Mouse (Mus musculus) liver, postnatal 0 days (tissue): ENCODE data around the gene Uaca. TPM values are rescaled to one million over a fixed set of nuclear protein-coding genes. Genes with fewer than 3 reads are reported as not detected.
A peak's percentile ranks its signal among the peaks of the same experiment; 100 is the strongest.

Experiments used
- ATAC-seq: fragments of 200-750 bp; cut with Nextera tagmentation; 2 replicates; pipeline ENCODE4 v1.8.0; 2017; ENCODE audit warnings: mild to moderate bottlenecking, moderate library complexity
- DNase-seq: peaks from one replicate; pipeline ENCODE4 v3.0.0-alpha.2; 2016
- H3K27ac ChIP-seq: fragments of 300-500 bp; sonication (generic); 2 replicates; pipeline ENCODE4 v1.5.1; 2014; ENCODE audit warnings: antibody characterized with exemption, moderate library complexity, mild to moderate bottlenecking, low read depth
- H3K27me3 ChIP-seq: fragments of 300-500 bp; sonication (generic); 2 replicates; pipeline ENCODE4 v1.6.1; 2014; ENCODE audit warnings: low read length, control low read depth, mixed read lengths; ENCODE audit not compliant: insufficient read depth
- H3K36me3 ChIP-seq: fragments of 300-500 bp; sonication (generic); replicated peaks from 2 replicates; pipeline ENCODE4 v1.6.1; 2014; ENCODE audit warnings: mild to moderate bottlenecking, control low read depth, low read length, moderate library complexity, mixed read lengths; ENCODE audit not compliant: insufficient read depth
- H3K4me1 ChIP-seq: fragments of 300-500 bp; sonication (generic); 2 replicates; pipeline ENCODE4 v1.6.1; 2014; ENCODE audit warnings: antibody characterized with exemption, mild to moderate bottlenecking, control low read depth; ENCODE audit not compliant: insufficient read depth
- H3K4me2 ChIP-seq: fragments of 300-500 bp; sonication (generic); 2 replicates; pipeline ENCODE4 v1.6.1; 2014; ENCODE audit warnings: low read depth, mild to moderate bottlenecking, low read length, moderate library complexity, mixed read lengths
- H3K4me3 ChIP-seq: fragments of 300-500 bp; sonication (generic); 2 replicates; pipeline ENCODE4 v1.5.1; 2014; ENCODE audit warnings: low read depth, low read length
- H3K9ac ChIP-seq: fragments of 300-500 bp; sonication (generic); replicated peaks from 2 replicates; pipeline ENCODE4 v1.6.1; 2014; ENCODE audit warnings: mild to moderate bottlenecking, moderate library complexity
- H3K9me3 ChIP-seq: fragments of 300-500 bp; sonication (generic); 2 replicates; pipeline ENCODE4 v1.6.1; 2016; ENCODE audit warnings: mild to moderate bottlenecking, control low read depth, low read length, mixed read lengths
- CTCF ChIP-seq: sonication (generic); IDR thresholded peaks from 2 replicates; pipeline ENCODE4 v1.5.1; 2016; ENCODE audit warnings: antibody characterized with exemption, low read depth
- EP300 ChIP-seq: IDR thresholded peaks from 2 replicates; pipeline ENCODE4 v1.6.1; 2016; ENCODE audit warnings: antibody characterized with exemption, low read depth, mild to moderate bottlenecking
- WGBS: fragments of 180-500 bp; shearing (Covaris S2); extraction: QIAGEN DNeasy Blood & Tissue Kit; methylation state at CpG from one replicate; pipeline ENCODE4 v1.1.7; 2014; ENCODE audit not compliant: insufficient replicate concordance; 5-methylcytosine and 5-hydroxymethylcytosine counted together
- polyA plus RNA-seq: library from polyadenylated mRNA; unstranded; fragments of >200 nt; fragmentation: Nextera tagmentation; extraction: Ambion mirVana; gene quantifications from 2 replicates; pipeline ENCODE4 v1.2.1, GENCODE M21; 2015

The Uaca gene
- polyA plus RNA-seq, 1 experiment from 2014 or later = 2.0 TPM

GRCm38 (mm10) chr9:60836151-60836550 lies 41.8 kb downstream of the Uaca start:
- 65% methylated on average over 5 of the region's 5 CpGs for WGBS
- Histone ChIP-seq H3K4me3 (no peak overlapping the region), H3K27ac (no peak overlapping the region), H3K9ac (no peak overlapping the region), H3K27me3 (no peaks in the 10 kb centered on the region), H3K36me3 (no peaks in the 10 kb centered on the region), H3K4me2 (no peak overlapping the region), H3K4me1 (peaks cover 4% of the 10 kb centered on the region), H3K9me3 (no peaks in the 10 kb centered on the region)
- TF ChIP-seq EP300 = no peak
- no peak for TF ChIP-seq CTCF
- ATAC-seq (no peak), DNase-seq (no peak)

DNA sequence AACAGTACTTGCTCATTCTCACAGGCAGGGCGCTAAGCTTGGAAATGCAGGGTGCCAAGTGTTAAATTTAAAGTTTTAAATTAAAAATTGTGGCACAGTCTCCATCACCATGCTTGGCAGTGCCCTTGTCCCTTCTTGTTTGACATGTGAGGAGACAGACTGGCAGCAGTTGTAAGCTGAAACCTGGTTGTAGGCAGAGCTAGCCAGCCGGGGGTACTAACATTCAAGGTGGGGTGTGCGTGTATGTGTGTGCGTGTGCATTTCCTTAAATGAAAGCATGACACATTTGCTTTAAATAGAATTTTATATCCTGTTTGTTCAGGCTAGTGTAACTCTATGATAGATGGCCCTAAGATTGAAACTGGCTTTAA lies 42.7 kb downstream of the Uaca start:
- 65% methylated on average over 4 of the region's 4 CpGs for WGBS
- DNase-seq = no peak
- no peak overlapping the region for H3K4me2 ChIP-seq
- no peak overlapping the region for H3K9ac ChIP-seq
- peak overlapping the region; percentile 20; the same call in 1 of the 2 replicates for H3K27ac ChIP-seq
- H3K27me3 ChIP-seq = no peaks in the 10 kb centered on the region
- ATAC-seq = no peak; the same call in 1 of the 2 replicates
- no peak overlapping the region for H3K4me3 ChIP-seq
- TF ChIP-seq CTCF (no peak), EP300 (no peak)
- H3K36me3 ChIP-seq = no peaks in the 10 kb centered on the region
- H3K9me3 ChIP-seq = no peaks in the 10 kb centered on the region
- H3K4me1 ChIP-seq = peaks cover 4% of the 10 kb centered on the region

GRCm38 (mm10) chr9:60837449-60838141 lies 43.3 kb downstream of the Uaca start:
- H3K9ac ChIP-seq = no peak overlapping the region
- H3K4me2 ChIP-seq = peak overlapping the region; percentile 43
- H3K4me3 ChIP-seq = peak overlapping the region; percentile 9; the same call in 1 of the 2 replicates
- peak overlapping the region; percentile 37 for H3K27ac ChIP-seq
- no peaks in the 10 kb centered on the region for H3K36me3 ChIP-seq
- ATAC-seq = peak; percentile 67
- no peaks in the 10 kb centered on the region for H3K27me3 ChIP-seq
- WGBS = 43% methylated on average over 20 of the region's 20 CpGs
- peaks cover 4% of the 10 kb centered on the region for H3K4me1 ChIP-seq
- peak; percentile 34 for DNase-seq
- TF ChIP-seq EP300 = no peak
- TF ChIP-seq CTCF = no peak
- no peaks in the 10 kb centered on the region for H3K9me3 ChIP-seq

- H3K9ac ChIP-seq = no peak overlapping the region
- no peaks in the 10 kb centered on the region for H3K36me3 ChIP-seq
- no peak for DNase-seq
- WGBS = 62% methylated on average over 9 of the region's 9 CpGs
- no peak overlapping the region for H3K4me3 ChIP-seq
- TF ChIP-seq EP300 = no peak
- TF ChIP-seq CTCF = no peak
- ATAC-seq = no peak
- H3K9me3 ChIP-seq = no peaks in the 10 kb centered on the region
- H3K4me2 ChIP-seq = 0 out of 2 replicates have a peak overlapping the region, but pooled peaks have one; percentile 5
- no peak overlapping the region for H3K27ac ChIP-seq
- H3K4me1 ChIP-seq = peaks cover 4% of the 10 kb centered on the region
- no peaks in the 10 kb centered on the region for H3K27me3 ChIP-seq
Measured at GRCm38 (mm10) chr9:60838331-60838872, 44.1 kb downstream of the Uaca start.

- 58% methylated on average over 5 of the region's 5 CpGs for WGBS
- no peak for TF ChIP-seq CTCF
- TF ChIP-seq EP300 = no peak
- Histone ChIP-seq H3K4me2 (no peak overlapping the region), H3K4me3 (no peak overlapping the region), H3K36me3 (no peaks in the 10 kb centered on the region), H3K27me3 (no peaks in the 10 kb centered on the region), H3K9ac (no peak overlapping the region), H3K27ac (no peak overlapping the region), H3K9me3 (no peaks in the 10 kb centered on the region), H3K4me1 (peaks cover 4% of the 10 kb centered on the region)
- DNase-seq (no peak), ATAC-seq (no peak)
Measured at GRCm38 (mm10) chr9:60841393-60841792, 47.1 kb downstream of the Uaca start.

DNA sequence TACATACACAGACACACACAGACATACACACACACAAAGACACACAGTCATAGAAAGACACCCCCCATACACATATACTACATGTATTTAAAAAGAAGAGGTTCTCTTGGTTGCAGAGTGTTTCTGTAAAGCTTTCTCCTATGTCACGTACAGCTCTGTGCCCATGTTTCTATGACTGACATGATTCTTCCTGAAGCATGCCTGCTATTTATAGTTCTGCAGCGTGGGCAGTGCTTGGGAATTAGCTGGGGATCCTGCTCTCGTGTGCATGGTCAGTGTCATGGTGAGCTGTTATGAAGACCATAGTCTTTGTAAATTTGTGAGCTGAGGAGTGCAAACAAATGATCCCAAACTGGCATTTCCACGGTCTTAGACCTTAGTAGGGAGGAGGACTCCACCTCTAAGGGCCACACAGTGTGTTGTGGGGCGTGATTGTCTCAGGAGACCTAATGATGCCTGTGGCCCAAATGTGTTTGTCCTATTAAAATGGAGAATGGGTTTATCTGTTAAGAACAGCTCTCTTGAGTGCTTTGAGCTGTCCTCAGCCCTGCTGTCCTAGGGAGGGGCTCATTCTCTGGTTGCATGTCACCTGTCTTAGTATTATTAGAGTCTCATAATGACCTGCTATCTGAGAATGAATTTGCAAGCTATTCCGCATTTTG lies 49.2 kb downstream of the Uaca start:
- H3K27ac ChIP-seq = no peak overlapping the region
- TF ChIP-seq CTCF = no peak
- TF ChIP-seq EP300 = no peak
- H3K4me1 ChIP-seq = no peaks in the 10 kb centered on the region; the same call in 1 of the 2 replicates
- no peak for ATAC-seq
- 69% methylated on average over 6 of the region's 6 CpGs for WGBS
- no peak for DNase-seq
- no peaks in the 10 kb centered on the region for H3K27me3 ChIP-seq
- H3K9me3 ChIP-seq = no peaks in the 10 kb centered on the region
- H3K4me2 ChIP-seq = no peak overlapping the region
- no peaks in the 10 kb centered on the region for H3K36me3 ChIP-seq
- no peak overlapping the region for H3K9ac ChIP-seq
- H3K4me3 ChIP-seq = no peak overlapping the region
